Mouse (Mus musculus) gastrocnemius, postnatal 10 days (tissue): ENCODE results near the gene Syap1. TPM values are rescaled to one million over a fixed set of nuclear protein-coding genes. Genes with fewer than 3 reads are reported as not detected.
"Not testable (repeated sequence)": the region's sequence is repeated elsewhere in the genome, so short reads cannot be mapped to it uniquely, and the experiment has no call there.

ENCODE experiments used
- DNase-seq: peaks from one replicate; pipeline ENCODE4 v3.0.0; 2021; ENCODE audit warnings: mixed read lengths
- microRNA-seq, 2 experiments: library from miRNA; unstranded; fragments of <30 nt; microRNA quantifications; one replicate each; pipeline ENCODE4 v1.2.0; 2021
- total RNA-seq, 2 experiments: library from RNA; stranded (reverse); gene quantifications; 2 replicates each; pipeline ENCODE4 v1.2.3; 2021

Syap1 gene
- total RNA-seq, 2 experiments from 2014 or later = 32.4 to 34.2 TPM

GRCm38 (mm10) chrX:162830313-162830712 lies 57.9 kb downstream of the Syap1 start:
- DNase-seq = not testable (repeated sequence)

- no peak for DNase-seq
Observed at GRCm38 (mm10) chrX:162829741-162830140, 58.5 kb downstream of the Syap1 start.

GRCm38 (mm10) chrX:162829203-162829708 lies 59.0 kb downstream of the Syap1 start, which contains the start of gene Txlng:
Gene Txlng (minus strand): TSS chrX:162829454.
- DNase-seq = peak; percentile 83

- peak; percentile 3 for DNase-seq
Observed at GRCm38 (mm10) chrX:162828783-162829182, 59.5 kb downstream of the Syap1 start.

GRCm38 (mm10) chrX:162828016-162828415 lies 60.2 kb downstream of the Syap1 start:
- DNase-seq = no peak

Small RNA genes lying within 50 kb of the gene (microRNA-seq; reads per million reads assigned to microRNA genes)
- 0 reads per million in 2 experiments for gene Mir3473a

Other genes with a start within 250 kb of the Syap1 start
- gene Reps2, start 244.8 kb downstream of the Syap1 start, total RNA-seq = 1 to 10 TPM; 4.4 TPM
- gene Rbbp7, start 128.0 kb downstream of the Syap1 start, total RNA-seq = 100 to 1,000 TPM; 151 to 160 TPM
- gene Txlng, start 59.0 kb downstream of the Syap1 start, total RNA-seq = 1 to 10 TPM; 7.4 to 8.2 TPM
- gene Ctps2, start 12.8 kb upstream of the Syap1 start, total RNA-seq = 10 to 100 TPM; 12.9 to 14.3 TPM
- not detected for gene S100g, start 76.2 kb upstream of the Syap1 start, total RNA-seq